Mouse (Mus musculus): ENCODE measurements around the gene Iqcn. TPM values are rescaled to one million over a fixed set of nuclear protein-coding genes. Genes with fewer than 3 reads are reported as not detected.

Gene Iqcn
- polyA plus RNA-seq, 1 experiment from 2014 or later, result not detected

DNA sequence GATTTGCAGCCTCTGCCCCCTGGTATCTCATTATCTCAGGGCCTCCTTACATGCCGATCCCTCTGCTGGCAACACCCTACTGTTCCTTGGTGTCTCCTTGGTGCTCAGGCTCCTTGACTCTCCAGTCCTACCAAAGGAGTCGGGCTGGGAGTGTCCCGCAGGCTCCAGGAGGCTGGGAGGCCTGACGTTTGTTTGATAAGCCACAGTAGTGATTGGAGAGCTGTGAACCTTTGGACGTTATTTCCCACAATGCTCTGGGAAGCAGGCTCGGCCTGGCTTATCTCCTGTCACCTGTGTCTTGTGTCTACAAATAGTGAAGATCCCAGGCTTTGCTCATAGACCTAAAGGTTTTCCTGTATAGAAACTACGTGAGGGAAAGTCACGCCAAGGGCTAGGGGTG is 60.8 kb downstream of the Iqcn start:
- H3K4me3 ChIP-seq (ENCODE audit: low read depth, low read length), result 0 out of 2 replicates have a peak overlapping the region, but pooled peaks have one; percentile 60
- ATAC-seq (replicated peaks; ENCODE audit: low FRiP score) (peak; percentile 53), DNase-seq (ENCODE audit: low spot score) (no peak)
- H3K4me2 ChIP-seq, result peak overlapping the region; percentile 99
- peaks cover 8% of the 10 kb centered on the region for H3K36me3 ChIP-seq (ENCODE audit: control insufficient read depth, insufficient read depth, low read length)
- WGBS, result 32% methylated on average over 8 of the region's 8 CpGs
- peak overlapping the region; percentile 63 for H3K27ac ChIP-seq (ENCODE audit: low read depth, low read length)
- H3K9me3 ChIP-seq (ENCODE audit: control insufficient read depth, low read length), result no peaks in the 10 kb centered on the region
- H3K4me1 ChIP-seq (replicated peaks; ENCODE audit: control insufficient read depth, insufficient read depth, low read length), result peaks cover 76% of the 10 kb centered on the region
- H3K9ac ChIP-seq (ENCODE audit: low read depth, low read length), result peak overlapping the region; percentile 12; the same call in 1 of the 2 replicates
- H3K27me3 ChIP-seq (replicated peaks; ENCODE audit: control insufficient read depth, insufficient read depth, low read length), result no peaks in the 10 kb centered on the region

DNA sequence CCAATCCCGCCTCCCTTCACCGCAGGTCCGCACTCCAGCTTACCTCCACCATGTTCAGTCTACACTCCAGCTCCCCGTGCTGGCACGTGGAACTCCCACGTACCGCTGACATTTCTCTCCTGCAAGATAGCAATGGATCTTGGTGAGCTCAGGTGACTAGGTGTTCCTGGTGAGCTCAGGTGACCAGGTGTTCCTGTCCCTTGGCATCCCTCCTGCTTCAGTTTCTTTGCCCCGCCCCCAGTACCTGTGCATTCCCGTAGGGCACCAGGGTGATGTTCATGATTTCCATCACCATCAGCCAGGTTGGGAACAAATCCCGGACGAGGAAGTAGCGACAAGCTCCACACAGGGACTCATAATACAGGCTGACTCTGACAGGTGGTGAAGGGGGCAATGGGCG is 61.4 kb downstream of the Iqcn start:
- Histone ChIP-seq H3K9me3 (ENCODE audit: control insufficient read depth, low read length) (no peaks in the 10 kb centered on the region), H3K9ac (ENCODE audit: low read depth, low read length) (peak overlapping the region; percentile 25; the same call in 1 of the 2 replicates), H3K4me2 (peak overlapping the region; percentile 99), H3K4me3 (ENCODE audit: low read depth, low read length) (peak overlapping the region; percentile 60), H3K27me3 (replicated peaks; ENCODE audit: control insufficient read depth, insufficient read depth, low read length) (no peaks in the 10 kb centered on the region), H3K36me3 (ENCODE audit: control insufficient read depth, insufficient read depth, low read length) (peaks cover 8% of the 10 kb centered on the region), H3K4me1 (replicated peaks; ENCODE audit: control insufficient read depth, insufficient read depth, low read length) (peaks cover 74% of the 10 kb centered on the region), H3K27ac (ENCODE audit: low read depth, low read length) (peak overlapping the region; percentile 63)
- ATAC-seq (replicated peaks; ENCODE audit: low FRiP score) (no peak), DNase-seq (ENCODE audit: low spot score) (no peak)
- WGBS, result 88% methylated on average over 13 of the region's 13 CpGs

DNA sequence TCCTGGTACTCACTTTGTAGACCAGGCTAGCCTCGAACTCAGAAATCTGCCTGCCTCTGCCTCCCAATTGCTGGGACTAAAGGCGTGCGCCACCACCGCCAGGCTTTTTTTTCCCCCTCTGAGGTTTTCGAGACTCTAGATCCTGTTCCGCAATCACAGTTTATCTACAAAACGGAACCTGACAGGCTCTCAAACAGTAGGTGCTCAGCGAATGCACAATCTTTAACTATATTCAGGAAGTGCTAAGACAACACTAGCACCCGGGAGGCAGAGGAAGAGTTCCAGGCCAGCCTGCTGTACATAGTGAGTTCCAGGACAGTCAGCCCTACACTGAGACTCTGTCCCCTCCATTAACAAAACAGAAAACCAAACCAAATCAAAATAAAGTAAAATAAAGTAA is 62.1 kb downstream of the Iqcn start:
- no peak for ATAC-seq (replicated peaks; ENCODE audit: low FRiP score)
- H3K9ac ChIP-seq (ENCODE audit: low read depth, low read length), result peak overlapping the region; percentile 74
- peaks cover 74% of the 10 kb centered on the region for H3K4me1 ChIP-seq (replicated peaks; ENCODE audit: control insufficient read depth, insufficient read depth, low read length)

DNA sequence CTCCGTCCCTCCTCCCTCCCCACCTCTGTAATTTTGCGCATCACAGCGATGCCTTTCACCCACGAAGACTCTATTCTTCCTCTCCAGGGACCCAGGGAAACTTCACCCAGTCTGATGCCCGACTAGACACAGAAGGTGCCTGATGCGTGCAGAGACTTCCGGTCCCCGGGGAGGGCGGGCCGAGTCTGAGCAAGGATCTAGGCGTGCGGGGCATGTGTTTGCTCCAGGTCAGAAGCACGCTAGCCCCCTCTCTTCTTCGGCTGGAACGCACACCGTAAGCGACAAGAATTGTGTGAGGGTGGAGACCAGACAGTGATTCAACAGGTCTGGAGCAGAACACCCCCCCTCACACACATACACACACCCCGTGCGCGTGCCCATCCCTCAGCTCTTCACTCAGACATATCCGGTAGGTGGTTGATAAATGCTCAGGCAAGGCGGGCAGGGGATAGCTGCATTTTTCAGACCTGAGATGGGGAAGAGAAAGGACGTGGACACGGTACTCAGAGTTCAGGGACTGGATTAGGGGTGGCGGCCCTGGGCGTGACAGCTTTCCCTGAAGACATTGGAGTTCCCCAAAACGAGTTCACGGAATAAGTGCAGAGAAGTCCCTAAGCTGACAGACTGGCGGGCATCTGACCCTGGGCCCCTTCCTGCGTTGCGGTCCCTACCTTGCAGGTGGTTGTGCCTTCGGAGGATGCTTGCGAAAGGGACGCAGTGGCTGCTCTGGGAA is 62.7 kb downstream of the Iqcn start:
- WGBS, result 2% methylated on average over 34 of the region's 34 CpGs
- no peak for ATAC-seq (replicated peaks; ENCODE audit: low FRiP score)
- Histone ChIP-seq H3K9ac (ENCODE audit: low read depth, low read length) (peak overlapping the region; percentile 74), H3K4me3 (ENCODE audit: low read depth, low read length) (peak overlapping the region; percentile 60), H3K4me1 (replicated peaks; ENCODE audit: control insufficient read depth, insufficient read depth, low read length) (peaks cover 76% of the 10 kb centered on the region), H3K27ac (ENCODE audit: low read depth, low read length) (peak overlapping the region; percentile 28), H3K9me3 (ENCODE audit: control insufficient read depth, low read length) (no peaks in the 10 kb centered on the region), H3K4me2 (peak overlapping the region; percentile 99), H3K36me3 (ENCODE audit: control insufficient read depth, insufficient read depth, low read length) (peaks cover 10% of the 10 kb centered on the region), H3K27me3 (replicated peaks; ENCODE audit: control insufficient read depth, insufficient read depth, low read length) (no peaks in the 10 kb centered on the region)
- DNase-seq (ENCODE audit: low spot score), result no peak

More for the DNA sequence above, 62.1 kb downstream of the Iqcn start:
- no peak for DNase-seq (ENCODE audit: low spot score)
- H3K27ac ChIP-seq (ENCODE audit: low read depth, low read length), result peak overlapping the region; percentile 63; the same call in 1 of the 2 replicates
- 51% methylated on average over 9 of the region's 9 CpGs for WGBS
- H3K9me3 ChIP-seq (ENCODE audit: control insufficient read depth, low read length), result no peaks in the 10 kb centered on the region
- H3K27me3 ChIP-seq (replicated peaks; ENCODE audit: control insufficient read depth, insufficient read depth, low read length), result no peaks in the 10 kb centered on the region
- peak overlapping the region; percentile 60 for H3K4me3 ChIP-seq (ENCODE audit: low read depth, low read length)
- peaks cover 8% of the 10 kb centered on the region for H3K36me3 ChIP-seq (ENCODE audit: control insufficient read depth, insufficient read depth, low read length)
- H3K4me2 ChIP-seq, result peak overlapping the region; percentile 99

DNA sequence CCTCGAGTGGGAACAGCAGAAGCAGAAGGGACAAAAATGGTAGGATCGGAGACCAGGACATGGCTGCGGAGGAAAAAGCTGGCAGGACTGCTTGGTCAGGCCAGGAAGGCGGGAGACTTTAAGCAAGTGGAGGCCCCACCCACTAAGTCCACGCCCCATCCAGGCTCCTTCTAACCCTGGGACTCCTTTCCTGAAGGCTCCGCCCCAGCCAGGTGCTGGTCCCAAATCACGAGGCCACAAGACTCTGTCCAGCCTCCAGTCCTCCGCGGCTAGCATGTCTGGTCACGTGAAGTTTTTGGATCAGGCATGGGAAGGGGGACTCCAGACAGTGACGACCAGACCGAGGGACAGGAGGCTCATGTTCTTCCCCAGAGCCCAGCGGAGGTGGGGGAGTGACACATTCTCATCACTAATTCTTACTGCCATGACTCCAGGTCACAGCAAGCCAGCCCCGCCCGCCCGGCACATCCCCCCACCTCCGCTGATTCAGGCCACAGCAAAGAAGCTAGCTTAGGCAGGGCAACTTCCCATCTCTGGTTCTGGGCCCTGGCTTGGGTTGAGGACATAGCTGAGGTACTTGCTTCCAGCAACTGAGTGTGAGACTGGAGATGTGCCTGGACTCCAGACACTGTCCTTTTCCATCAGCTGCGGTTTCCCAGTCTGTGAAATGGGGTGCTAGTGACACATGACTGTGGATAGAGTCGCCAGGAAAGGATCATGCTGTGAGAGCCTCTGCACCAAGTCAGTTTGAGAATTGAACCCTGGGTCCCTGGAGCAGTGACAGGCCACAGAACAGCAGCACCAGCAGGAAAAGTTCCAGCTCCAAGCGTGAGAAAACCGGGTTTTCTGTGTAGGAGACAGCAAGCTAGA is 63.5 kb downstream of the Iqcn start:
- 11% methylated on average over 21 of the region's 21 CpGs for WGBS

More for the DNA sequence above, 63.5 kb downstream of the Iqcn start:
- H3K4me1 ChIP-seq (replicated peaks; ENCODE audit: control insufficient read depth, insufficient read depth, low read length), result peaks cover 69% of the 10 kb centered on the region
- H3K9ac ChIP-seq (ENCODE audit: low read depth, low read length), result peak overlapping the region; percentile 74
- H3K36me3 ChIP-seq (ENCODE audit: control insufficient read depth, insufficient read depth, low read length), result peaks cover 16% of the 10 kb centered on the region
- H3K4me2 ChIP-seq, result peak overlapping the region; percentile 99
- ATAC-seq (replicated peaks; ENCODE audit: low FRiP score), result peak; percentile 27; the same call in 1 of the 2 replicates
- peak; percentile 59 for DNase-seq (ENCODE audit: low spot score)
- H3K27ac ChIP-seq (ENCODE audit: low read depth, low read length), result peak overlapping the region; percentile 28
- H3K27me3 ChIP-seq (replicated peaks; ENCODE audit: control insufficient read depth, insufficient read depth, low read length), result no peaks in the 10 kb centered on the region
- H3K9me3 ChIP-seq (ENCODE audit: control insufficient read depth, low read length), result no peaks in the 10 kb centered on the region
- peak overlapping the region; percentile 60 for H3K4me3 ChIP-seq (ENCODE audit: low read depth, low read length)

Other genes with a start within 250 kb of the Iqcn start
- 13.0 and 16.8 TPM in 2 replicates for gene Klhl26, start 226.5 kb upstream of the Iqcn start, polyA plus RNA-seq (2014; fragmentation: Nextera tagmentation; extraction: Ambion mirVana)
- gene Tmem59l, start 216.1 kb upstream of the Iqcn start, polyA plus RNA-seq (2014; fragmentation: Nextera tagmentation; extraction: Ambion mirVana), result 0.87 and 1.1 TPM in 2 replicates
- gene Crlf1, start 210.3 kb upstream of the Iqcn start, polyA plus RNA-seq (2014; fragmentation: Nextera tagmentation; extraction: Ambion mirVana), result 3.8 and 5.4 TPM in 2 replicates
- gene Rex1bd, start 196.7 kb upstream of the Iqcn start, polyA plus RNA-seq (2014; fragmentation: Nextera tagmentation; extraction: Ambion mirVana), result 113 and 120 TPM in 2 replicates
- 1,024 and 1,077 TPM in 2 replicates for gene Uba52, start 192.7 kb upstream of the Iqcn start, polyA plus RNA-seq (2014; fragmentation: Nextera tagmentation; extraction: Ambion mirVana)
- gene Fkbp8, start 175.7 kb upstream of the Iqcn start, polyA plus RNA-seq (2014; fragmentation: Nextera tagmentation; extraction: Ambion mirVana), result 261 and 285 TPM in 2 replicates
- 68.8 and 75.2 TPM in 2 replicates for gene Kxd1, start 175.5 kb upstream of the Iqcn start, polyA plus RNA-seq (2014; fragmentation: Nextera tagmentation; extraction: Ambion mirVana)
- gene Ell, start 164.0 kb upstream of the Iqcn start, polyA plus RNA-seq (2014; fragmentation: Nextera tagmentation; extraction: Ambion mirVana), result 20.3 and 20.7 TPM in 2 replicates
- gene Isyna1, start 109.1 kb upstream of the Iqcn start, polyA plus RNA-seq (2014; fragmentation: Nextera tagmentation; extraction: Ambion mirVana), result 177 and 188 TPM in 2 replicates
- gene Ssbp4, start 94.6 kb upstream of the Iqcn start, polyA plus RNA-seq (2014; fragmentation: Nextera tagmentation; extraction: Ambion mirVana), result 144 and 173 TPM in 2 replicates
- 4.5 and 5.3 TPM in 2 replicates for gene Lrrc25, start 87.3 kb upstream of the Iqcn start, polyA plus RNA-seq (2014; fragmentation: Nextera tagmentation; extraction: Ambion mirVana)
- gene Gdf15, start 71.0 kb upstream of the Iqcn start, polyA plus RNA-seq (2014; fragmentation: Nextera tagmentation; extraction: Ambion mirVana), result 4.2 and 4.9 TPM in 2 replicates
- gene Pgpep1, start 43.1 kb upstream of the Iqcn start, polyA plus RNA-seq (2014; fragmentation: Nextera tagmentation; extraction: Ambion mirVana), result 33.7 and 34.6 TPM in 2 replicates
- 342 and 357 TPM in 2 replicates for gene Lsm4, start 30.2 kb upstream of the Iqcn start, polyA plus RNA-seq (2014; fragmentation: Nextera tagmentation; extraction: Ambion mirVana)
- 43.0 and 47.2 TPM in 2 replicates for gene Jund, start 4.5 kb upstream of the Iqcn start, polyA plus RNA-seq (2014; fragmentation: Nextera tagmentation; extraction: Ambion mirVana)
- 0.15 TPM in 1 of 2 replicates, not detected in the other for gene Gm3336, start 15.1 kb downstream of the Iqcn start, polyA plus RNA-seq (2014; fragmentation: Nextera tagmentation; extraction: Ambion mirVana)
- gene Pde4c, start 20.3 kb downstream of the Iqcn start, polyA plus RNA-seq (2014; fragmentation: Nextera tagmentation; extraction: Ambion mirVana), result 0.83 and 1.3 TPM in 2 replicates
- gene Rab3a, start 51.2 kb downstream of the Iqcn start, polyA plus RNA-seq (2014; fragmentation: Nextera tagmentation; extraction: Ambion mirVana), result 6.3 and 6.9 TPM in 2 replicates
- 67.7 and 76.4 TPM in 2 replicates for gene Mpv17l2, start 57.5 kb downstream of the Iqcn start, polyA plus RNA-seq (2014; fragmentation: Nextera tagmentation; extraction: Ambion mirVana)
- 41.5 and 44.6 TPM in 2 replicates for gene Pik3r2, start 73.3 kb downstream of the Iqcn start, polyA plus RNA-seq (2014; fragmentation: Nextera tagmentation; extraction: Ambion mirVana)
- gene Mast3, start 101.6 kb downstream of the Iqcn start, polyA plus RNA-seq (2014; fragmentation: Nextera tagmentation; extraction: Ambion mirVana), result 18.2 and 19.3 TPM in 2 replicates
- gene Il12rb1, start 105.0 kb downstream of the Iqcn start, polyA plus RNA-seq (2014; fragmentation: Nextera tagmentation; extraction: Ambion mirVana), result 0.10 and 0.25 TPM in 2 replicates
- 13.4 and 14.5 TPM in 2 replicates for gene Arrdc2, start 136.3 kb downstream of the Iqcn start, polyA plus RNA-seq (2014; fragmentation: Nextera tagmentation; extraction: Ambion mirVana)
- 0.47 and 0.73 TPM in 2 replicates for gene Kcnn1, start 159.8 kb downstream of the Iqcn start, polyA plus RNA-seq (2014; fragmentation: Nextera tagmentation; extraction: Ambion mirVana)
- 110 and 112 TPM in 2 replicates for gene Ccdc124, start 170.5 kb downstream of the Iqcn start, polyA plus RNA-seq (2014; fragmentation: Nextera tagmentation; extraction: Ambion mirVana)
- 0.18 and 0.34 TPM in 2 replicates for gene Slc5a5, start 189.3 kb downstream of the Iqcn start, polyA plus RNA-seq (2014; fragmentation: Nextera tagmentation; extraction: Ambion mirVana)
- gene Rpl18a, start 194.0 kb downstream of the Iqcn start, polyA plus RNA-seq (2014; fragmentation: Nextera tagmentation; extraction: Ambion mirVana), result 3,876 and 4,144 TPM in 2 replicates
- gene Map1s, start 202.5 kb downstream of the Iqcn start, polyA plus RNA-seq (2014; fragmentation: Nextera tagmentation; extraction: Ambion mirVana), result 48.7 and 49.0 TPM in 2 replicates

Measured in liver, embryonic 11.5 days (tissue).